Mouse (Mus musculus): Measurements from ENCODE around the gene Mrpl9.

DNA sequence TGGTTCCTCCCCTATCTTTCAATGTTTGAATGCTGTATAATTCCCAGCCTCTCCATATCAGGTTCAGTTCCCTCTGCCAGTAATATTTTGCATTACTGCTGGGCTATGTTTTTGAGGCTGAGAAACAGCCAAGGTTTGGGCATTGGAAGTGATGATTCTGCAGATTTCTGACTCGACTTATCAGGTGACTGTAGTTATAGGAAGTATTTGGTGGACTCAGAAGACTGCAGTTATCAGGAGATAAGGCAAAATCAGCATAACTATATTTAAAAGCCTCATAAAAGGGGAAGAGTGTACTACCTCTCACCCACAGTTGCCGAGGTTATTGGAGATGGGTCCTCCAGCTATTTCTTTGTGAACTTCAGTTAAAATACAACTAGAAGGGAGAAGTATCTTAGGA is 12.1 kb upstream of the Mrpl9 start:
- TF ChIP-seq CTCF (IDR thresholded peaks at IDR 0.05; ENCODE audit: low read depth) = no peak
- no peak for TF ChIP-seq EP300 (optimal IDR thresholded peaks at IDR 0.05)
